Mouse (Mus musculus): ENCODE data around the gene Lmx1b. TPM values are rescaled to one million over a fixed set of nuclear protein-coding genes. Genes with fewer than 3 reads are reported as not detected.

Gene Lmx1b
- total and polyA plus RNA-seq, 3 experiments, result not detected

GRCm38 (mm10) chr2:33546879-33547278 lies 93.4 kb downstream of the Lmx1b start:
- no peak for DNase-seq (ENCODE audit: extremely low read depth)
- dilution Hi-C loops (cut with MboI; ENCODE audit: extremely low pct_ligation_motif_present, extremely low pct_unique_long_range_greater_than_20kb, low sequenced_read_pairs) (no loop called here), in situ Hi-C loops (cut with MboI; ENCODE audit: low pct_ligation_motif_present, low pct_unique_long_range_greater_than_20kb, low sequenced_read_pairs) (no loop called here)
- H3K4me1 ChIP-seq (ENCODE audit: control insufficient read depth in 1 of 2, insufficient read depth in 2 of 2), result no peaks in the 10 kb centered on the region
- no peaks in the 10 kb centered on the region for H3K36me3 ChIP-seq (replicated peaks in 1 of 2; ENCODE audit: control insufficient read depth in 1 of 2, insufficient read depth in 1 of 2, low read length in 1 of 2)
- no peak overlapping the region for H3K27ac ChIP-seq (ENCODE audit: insufficient read depth, low read depth)
- TF ChIP-seq E2F4 (IDR thresholded peaks at IDR 0.05; ENCODE audit: insufficient replicate concordance, low read depth, low read length) (no peak), ZNF384 (IDR thresholded peaks at IDR 0.05; ENCODE audit: low read depth, low read length) (no peak)
- no peak overlapping the region for H3K4me2 ChIP-seq (ENCODE audit: insufficient read depth, low read depth, poor library complexity, severe bottlenecking)
- H3K27me3 ChIP-seq (replicated peaks), result peaks cover 57% of the 10 kb centered on the region
- no peak overlapping the region for H3K4me3 ChIP-seq (replicated peaks in 1 of 3; ENCODE audit: low read depth in 2 of 3, low read length in 2 of 3, poor library complexity in 1 of 3)
- H3K9ac ChIP-seq (ENCODE audit: insufficient read depth, low read depth), result no peak overlapping the region
- no peaks in the 10 kb centered on the region for H3K79me2 ChIP-seq (replicated peaks; ENCODE audit: control insufficient read depth, extremely low read depth, insufficient read depth, poor library complexity, severe bottlenecking)
- peaks cover 10% of the 10 kb centered on the region for H3K9me3 ChIP-seq (replicated peaks; ENCODE audit: low read length)

GRCm38 (mm10) chr2:33546051-33546450 lies 94.3 kb downstream of the Lmx1b start:
- in situ Hi-C loops (cut with MboI; ENCODE audit: low pct_ligation_motif_present, low pct_unique_long_range_greater_than_20kb, low sequenced_read_pairs) (no loop called here), dilution Hi-C loops (cut with MboI; ENCODE audit: extremely low pct_ligation_motif_present, extremely low pct_unique_long_range_greater_than_20kb, low sequenced_read_pairs) (no loop called here)
- no peak for DNase-seq (ENCODE audit: extremely low read depth)
- Histone ChIP-seq H3K36me3 (replicated peaks in 1 of 2; ENCODE audit: control insufficient read depth in 1 of 2, insufficient read depth in 1 of 2, low read length in 1 of 2) (no peaks in the 10 kb centered on the region), H3K79me2 (replicated peaks; ENCODE audit: control insufficient read depth, extremely low read depth, insufficient read depth, poor library complexity, severe bottlenecking) (no peaks in the 10 kb centered on the region), H3K27ac (ENCODE audit: insufficient read depth, low read depth) (no peak overlapping the region), H3K9ac (ENCODE audit: insufficient read depth, low read depth) (no peak overlapping the region), H3K27me3 (replicated peaks) (peaks cover 58% of the 10 kb centered on the region), H3K4me3 (replicated peaks in 1 of 3; ENCODE audit: low read depth in 2 of 3, low read length in 2 of 3, poor library complexity in 1 of 3) (no peak overlapping the region), H3K4me1 (ENCODE audit: control insufficient read depth in 1 of 2, insufficient read depth in 2 of 2) (no peaks in the 10 kb centered on the region), H3K4me2 (ENCODE audit: insufficient read depth, low read depth, poor library complexity, severe bottlenecking) (no peak overlapping the region), H3K9me3 (replicated peaks; ENCODE audit: low read length) (peaks cover 10% of the 10 kb centered on the region)
- TF ChIP-seq RCOR1 (conservative IDR thresholded peaks at IDR 0.05; ENCODE audit: low read depth, low read length), result no peak
- no peak for TF ChIP-seq CHD1 (IDR thresholded peaks at IDR 0.05; ENCODE audit: low read depth, low read length)
- no peak for TF ChIP-seq SMC3 (IDR thresholded peaks at IDR 0.05; ENCODE audit: low read depth, low read length)
- no peak for TF ChIP-seq MXI1 (IDR thresholded peaks at IDR 0.05; ENCODE audit: low read depth, low read length)
- no peak for TF ChIP-seq PAX5 (IDR thresholded peaks at IDR 0.05; ENCODE audit: low read length)

- Histone ChIP-seq H3K9ac (ENCODE audit: insufficient read depth, low read depth) (no peak overlapping the region), H3K27me3 (replicated peaks) (peaks cover 58% of the 10 kb centered on the region), H3K4me3 (replicated peaks in 1 of 3; ENCODE audit: low read depth in 2 of 3, low read length in 2 of 3, poor library complexity in 1 of 3) (no peak overlapping the region), H3K27ac (ENCODE audit: insufficient read depth, low read depth) (no peak overlapping the region), H3K79me2 (replicated peaks; ENCODE audit: control insufficient read depth, extremely low read depth, insufficient read depth, poor library complexity, severe bottlenecking) (no peaks in the 10 kb centered on the region), H3K4me2 (ENCODE audit: insufficient read depth, low read depth, poor library complexity, severe bottlenecking) (no peak overlapping the region), H3K36me3 (replicated peaks in 1 of 2; ENCODE audit: control insufficient read depth in 1 of 2, insufficient read depth in 1 of 2, low read length in 1 of 2) (no peaks in the 10 kb centered on the region), H3K4me1 (ENCODE audit: control insufficient read depth in 1 of 2, insufficient read depth in 2 of 2) (no peaks in the 10 kb centered on the region), H3K9me3 (replicated peaks; ENCODE audit: low read length) (peaks cover 10% of the 10 kb centered on the region)
- dilution Hi-C loops (cut with MboI; ENCODE audit: extremely low pct_ligation_motif_present, extremely low pct_unique_long_range_greater_than_20kb, low sequenced_read_pairs), result no loop called here
- TF ChIP-seq USF2 (conservative IDR thresholded peaks at IDR 0.05; ENCODE audit: low read depth, low read length), result no peak
- TF ChIP-seq SIN3A (IDR thresholded peaks at IDR 0.05; ENCODE audit: low read length), result no peak
- no peak for TF ChIP-seq NELFE (IDR thresholded peaks at IDR 0.05; ENCODE audit: low read depth, low read length)
- DNase-seq (ENCODE audit: extremely low read depth), result no peak
- in situ Hi-C loops (cut with MboI; ENCODE audit: low pct_ligation_motif_present, low pct_unique_long_range_greater_than_20kb, low sequenced_read_pairs), result no loop called here
Observed at GRCm38 (mm10) chr2:33544781-33545566, 95.3 kb downstream of the Lmx1b start.
